Mouse (Mus musculus) small intestine, adult 10 weeks (tissue): ENCODE data around the gene Svbp. TPM values are rescaled to one million over a fixed set of nuclear protein-coding genes. Genes with fewer than 3 reads are reported as not detected.

Experiments
- polyA plus RNA-seq: library from polyadenylated mRNA; stranded (reverse); fragments of 350-450 nt; fragmentation: Illumina TruSeq; extraction: RNeasy Lipid Tissue Mini Kit (QIAGEN cat#74804); gene quantifications from one replicate; pipeline ENCODE4 v1.2.3, GENCODE M21; 2014; ENCODE audit warnings: low replicate concordance

Svbp gene
- 4.6 TPM for polyA plus RNA-seq

DNA sequence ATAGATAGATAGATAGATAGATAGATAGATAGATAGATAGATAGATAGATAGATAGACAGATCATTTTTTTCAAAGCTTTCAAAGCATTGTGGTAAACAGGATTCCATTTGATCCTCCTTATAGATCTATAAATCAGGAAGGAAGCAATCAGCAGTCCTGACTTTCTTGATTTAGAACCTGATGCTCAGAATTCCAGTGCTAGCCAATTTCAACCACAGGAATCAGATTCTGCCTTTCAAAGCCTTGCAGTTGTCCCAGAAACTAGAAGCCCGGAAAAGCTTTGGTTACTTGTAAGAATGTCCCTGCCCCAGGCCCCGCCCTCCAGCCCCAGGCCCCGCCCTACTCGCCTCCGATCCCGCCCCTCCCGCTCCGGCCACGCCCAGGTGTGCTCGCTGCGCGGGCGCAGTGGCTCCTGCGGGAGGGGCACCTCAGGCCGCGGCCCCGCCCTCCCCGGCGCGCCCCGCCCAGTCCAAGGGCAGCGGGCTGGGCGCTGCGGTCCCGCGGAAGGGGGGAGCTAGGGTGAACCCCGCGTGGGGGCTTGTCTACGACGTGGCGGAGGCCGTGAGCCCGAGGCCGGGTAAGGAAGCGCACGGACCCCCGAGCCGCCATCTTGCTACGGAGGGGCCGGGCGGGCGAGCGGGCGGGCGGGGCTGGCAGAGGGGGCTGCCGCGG, at the start of gene Svbp:
Gene Svbp, plus strand, starts transcription at position 398 of the 673 bp plus-strand sequence.

GRCm38 (mm10) chr4:119173851-119174453, 21.2 kb upstream of the Svbp start, which contains the start of gene Zfp691:
TSS of gene Zfp691 (minus strand) at chr4:119174195.

DNA sequence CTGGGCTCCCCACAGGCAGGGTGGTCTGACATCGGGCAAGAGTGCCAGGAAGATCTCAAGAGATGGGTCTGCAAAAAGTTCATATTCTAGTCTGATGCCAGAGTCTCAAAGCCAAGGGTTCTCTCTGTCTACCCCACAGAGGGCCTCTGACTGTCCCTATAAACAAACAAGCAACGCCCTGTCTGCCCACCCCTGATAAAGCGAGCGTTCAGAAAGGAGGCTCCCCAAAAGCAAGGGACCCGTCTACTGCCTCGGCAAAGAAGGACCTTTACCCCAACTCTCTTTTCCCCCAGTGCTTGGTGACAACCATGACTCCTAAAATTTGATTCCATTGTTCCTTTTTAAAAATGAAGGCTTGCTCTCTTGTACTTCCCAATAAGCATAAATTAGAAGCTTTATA, 5.2 kb upstream of the Svbp start, which contains the start of gene Ermap:
Gene Ermap, minus strand, starts transcription at position 148 of the 400 bp plus-strand sequence.

DNA sequence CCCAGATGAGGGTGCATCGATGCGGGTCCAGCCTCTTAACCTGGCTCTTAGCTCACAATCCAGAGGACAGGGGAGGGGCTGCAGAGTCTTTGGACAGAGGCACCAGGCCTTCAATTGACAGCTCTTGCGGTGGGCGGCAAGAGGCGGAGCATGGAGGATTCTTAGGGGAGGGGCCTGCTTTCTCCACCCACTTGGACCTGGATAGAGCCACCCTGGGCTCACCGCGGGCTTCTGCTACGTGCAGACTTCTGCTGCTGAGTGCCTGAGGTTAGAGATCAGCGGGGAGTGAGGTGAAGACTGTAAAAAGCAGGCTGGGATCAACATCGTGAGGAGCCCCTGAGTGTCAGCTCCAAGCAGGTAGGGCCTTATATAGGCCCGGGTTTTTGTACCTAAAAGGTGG, 23.1 kb downstream of the Svbp start, which contains the start of gene Tmem269:
Gene Tmem269, minus strand, starts transcription at position 49 of the 400 bp plus-strand sequence.

DNA sequence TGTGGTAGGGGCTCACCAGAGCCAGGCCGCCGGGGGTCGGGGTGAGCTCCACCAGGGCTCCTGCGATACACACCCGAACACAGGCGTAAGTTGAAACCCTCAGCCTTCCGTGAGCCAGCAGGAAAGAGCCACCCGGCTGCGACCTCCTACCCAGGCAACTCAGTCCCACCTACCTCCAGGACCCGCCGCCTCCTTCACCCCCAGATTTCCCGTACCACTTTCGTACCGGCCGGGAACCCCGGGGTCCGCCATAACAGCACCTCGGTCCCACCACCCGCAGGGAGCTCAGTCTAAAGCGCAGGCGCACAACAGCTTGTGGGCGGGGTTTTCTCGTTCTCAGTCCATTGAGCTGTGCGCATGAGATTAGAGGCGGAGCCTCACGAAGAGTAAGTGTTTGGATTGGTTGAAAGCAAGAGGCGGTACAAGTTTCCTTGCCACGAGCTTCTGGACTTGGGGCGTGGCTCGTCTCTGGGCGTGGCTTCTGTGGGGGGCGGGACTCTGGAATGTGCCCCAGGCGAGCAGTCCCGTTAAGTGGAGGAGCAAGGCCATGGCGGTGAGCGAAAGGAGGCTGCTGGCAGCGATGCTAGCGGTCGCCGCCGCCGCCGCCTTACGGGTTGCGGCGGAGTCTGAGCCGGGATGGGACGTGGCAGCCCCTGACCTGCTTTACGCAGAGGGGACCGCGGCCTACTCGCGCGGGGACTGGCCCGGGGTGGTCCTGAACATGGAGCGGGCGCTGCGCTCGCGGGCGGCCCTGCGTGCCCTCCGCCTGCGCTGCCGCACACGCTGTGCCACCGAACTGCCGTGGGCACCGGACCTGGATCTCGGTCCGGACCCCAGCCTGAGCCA, 37.5 kb downstream of the Svbp start, which contains the start of the genes AU022252 and P3h1:
Gene AU022252, minus strand, starts transcription at position 303 of the 846 bp plus-strand sequence.
Gene P3h1, plus strand, starts transcription at position 506 of the 846 bp plus-strand sequence.

Other genes with a start within 250 kb of the Svbp start
- gene Lao1, start 233.7 kb upstream of the Svbp start, polyA plus RNA-seq = not detected
- 1.3 TPM for gene Slc2a1, start 86.6 kb upstream of the Svbp start, polyA plus RNA-seq
- gene Zfp691, start 21.1 kb upstream of the Svbp start, polyA plus RNA-seq = not detected
- 0.74 TPM for gene Ermap, start 5.3 kb upstream of the Svbp start, polyA plus RNA-seq
- 0.52 TPM for gene Tmem269, start 22.9 kb downstream of the Svbp start, polyA plus RNA-seq
- gene AU022252, start 37.4 kb downstream of the Svbp start, polyA plus RNA-seq = 2.0 TPM
- 1.2 TPM for gene P3h1, start 37.6 kb downstream of the Svbp start, polyA plus RNA-seq
- not detected for gene Cldn19, start 60.1 kb downstream of the Svbp start, polyA plus RNA-seq
- 684 TPM for gene Ybx1, start 99.3 kb downstream of the Svbp start, polyA plus RNA-seq
- gene Ppih, start 125.2 kb downstream of the Svbp start, polyA plus RNA-seq = 28.3 TPM
- 0.45 TPM for gene Ccdc30, start 220.2 kb downstream of the Svbp start, polyA plus RNA-seq
- gene Ppcs, start 227.1 kb downstream of the Svbp start, polyA plus RNA-seq = 38.4 TPM
- not detected for gene Zmynd12, start 227.5 kb downstream of the Svbp start, polyA plus RNA-seq